Mouse (Mus musculus) hindbrain, postnatal 0 days (tissue): ENCODE measurements around the gene Tsc22d4. TPM values are rescaled to one million over a fixed set of nuclear protein-coding genes. Genes with fewer than 3 reads are reported as not detected.

Experiments
- ATAC-seq: fragments of 200-750 bp; cut with Nextera tagmentation; 2 replicates; pipeline ENCODE4 v1.8.0; 2017; ENCODE audit warnings: mild to moderate bottlenecking, moderate TSS enrichment, moderate library complexity
- DNase-seq: peaks from one replicate; pipeline ENCODE4 v3.0.0-alpha.2; 2015; ENCODE audit warnings: low spot score
- H3K27ac ChIP-seq: fragments of 300-500 bp; sonication (generic); 2 replicates; pipeline ENCODE4 v1.5.1; 2014; ENCODE audit warnings: mild to moderate bottlenecking
- H3K27me3 ChIP-seq: fragments of 300-500 bp; sonication (generic); 2 replicates; pipeline ENCODE4 v1.6.1; 2014; ENCODE audit warnings: low read length, mixed read lengths; ENCODE audit not compliant: insufficient read depth
- H3K36me3 ChIP-seq: fragments of 300-500 bp; sonication (generic); 2 replicates; pipeline ENCODE4 v1.6.1; 2014; ENCODE audit warnings: low read length, mixed read lengths; ENCODE audit not compliant: insufficient read depth
- H3K4me1 ChIP-seq: fragments of 300-500 bp; sonication (generic); 2 replicates; pipeline ENCODE4 v1.6.1; 2014; ENCODE audit warnings: antibody characterized with exemption, low read length, mixed read lengths; ENCODE audit not compliant: insufficient read depth
- H3K4me2 ChIP-seq: fragments of 300-500 bp; sonication (generic); 2 replicates; pipeline ENCODE4 v1.6.1; 2014; ENCODE audit warnings: low read depth, mild to moderate bottlenecking, low read length, moderate library complexity, mixed read lengths
- H3K4me3 ChIP-seq: fragments of 300-500 bp; sonication (generic); 2 replicates; pipeline ENCODE4 v1.5.1; 2014; ENCODE audit warnings: low read length
- H3K9ac ChIP-seq: fragments of 300-500 bp; sonication (generic); replicated peaks from 2 replicates; pipeline ENCODE4 v1.6.1; 2014; ENCODE audit warnings: mild to moderate bottlenecking, low read length, moderate library complexity, mixed read lengths
- H3K9me3 ChIP-seq: fragments of 300-500 bp; sonication (generic); 2 replicates; pipeline ENCODE4 v1.6.1; 2016; ENCODE audit warnings: low read length, mixed read lengths
- CTCF ChIP-seq: IDR thresholded peaks from 2 replicates; pipeline ENCODE4 v1.5.1; 2016; ENCODE audit warnings: antibody characterized with exemption, control low read depth, low read depth
- WGBS: fragments of 180-500 bp; shearing (Covaris S2); extraction: QIAGEN DNeasy Blood & Tissue Kit; methylation state at CpG from one replicate; pipeline ENCODE4 v1.1.7; 2014; 5-methylcytosine and 5-hydroxymethylcytosine counted together
- polyA plus RNA-seq: library from polyadenylated mRNA; unstranded; fragments of >200 nt; fragmentation: Nextera tagmentation; extraction: Ambion mirVana; gene quantifications from 2 replicates; pipeline ENCODE4 v1.2.1, GENCODE M21; 2015
- total RNA-seq: library from RNA; depleted of rRNA; stranded (reverse); fragments of >200 nt; gene quantifications from 2 replicates; pipeline ENCODE4 v1.2.3, GENCODE M21; 2014

The Tsc22d4 gene
- total and polyA plus RNA-seq, 2 experiments from 2014 or later: 251 to 444 TPM

- Histone ChIP-seq H3K36me3 (peaks cover 17% of the 10 kb centered on the region; the same call in 1 of the 2 replicates), H3K27me3 (no peaks in the 10 kb centered on the region), H3K4me3 (no peak overlapping the region), H3K4me1 (0 out of 2 replicates have a peak, but pooled peaks cover 11% of the 10 kb centered on the region), H3K27ac (no peak overlapping the region), H3K4me2 (no peak overlapping the region), H3K9me3 (no peaks in the 10 kb centered on the region), H3K9ac (no peak overlapping the region)
- TF ChIP-seq CTCF: no peak
- DNase-seq (no peak), ATAC-seq (no peak)
- 85% methylated on average over 13 of the region's 13 CpGs for WGBS
These were observed 7.7 kb downstream of the Tsc22d4 start for GRCm38 (mm10) chr5:137753111-137753832.

GRCm38 (mm10) chr5:137755425-137755824 is 9.9 kb downstream of the Tsc22d4 start:
- DNase-seq (no peak), ATAC-seq (no peak)
- 69% methylated on average over 5 of the region's 5 CpGs for WGBS
- H3K9ac ChIP-seq: peak overlapping the region; percentile 15; the same call in 1 of the 2 replicates
- TF ChIP-seq CTCF: no peak
- H3K27me3 ChIP-seq: no peaks in the 10 kb centered on the region
- no peaks in the 10 kb centered on the region for H3K9me3 ChIP-seq
- no peak overlapping the region for H3K4me2 ChIP-seq
- peak overlapping the region; percentile 60; the same call in 1 of the 2 replicates for H3K27ac ChIP-seq
- no peaks in the 10 kb centered on the region for H3K4me1 ChIP-seq
- no peak overlapping the region for H3K4me3 ChIP-seq
- H3K36me3 ChIP-seq: peaks cover 17% of the 10 kb centered on the region; the same call in 1 of the 2 replicates

GRCm38 (mm10) chr5:137756106-137756505 is 10.6 kb downstream of the Tsc22d4 start:
- no peaks in the 10 kb centered on the region for H3K27me3 ChIP-seq
- H3K36me3 ChIP-seq: peaks cover 17% of the 10 kb centered on the region; the same call in 1 of the 2 replicates
- no peaks in the 10 kb centered on the region for H3K9me3 ChIP-seq
- no peak overlapping the region for H3K4me2 ChIP-seq
- ATAC-seq (no peak), DNase-seq (no peak)
- WGBS: 50% methylated on average over 3 of the region's 3 CpGs
- no peaks in the 10 kb centered on the region for H3K4me1 ChIP-seq
- no peak for TF ChIP-seq CTCF
- peak overlapping the region; percentile 60; the same call in 1 of the 2 replicates for H3K27ac ChIP-seq
- H3K9ac ChIP-seq: no peak overlapping the region
- H3K4me3 ChIP-seq: no peak overlapping the region

- Histone ChIP-seq H3K36me3 (peaks cover 8% of the 10 kb centered on the region; the same call in 1 of the 2 replicates), H3K27ac (peak overlapping the region; percentile 82), H3K9ac (no peak overlapping the region), H3K4me2 (no peak overlapping the region), H3K4me1 (no peaks in the 10 kb centered on the region), H3K27me3 (no peaks in the 10 kb centered on the region), H3K9me3 (no peaks in the 10 kb centered on the region), H3K4me3 (no peak overlapping the region)
- WGBS: 42% methylated on average over 10 of the region's 10 CpGs
- peak; percentile 97 for TF ChIP-seq CTCF
- DNase-seq (peak; percentile 93), ATAC-seq (peak; percentile 34)
These were observed 11.5 kb downstream of the Tsc22d4 start for GRCm38 (mm10) chr5:137756882-137757661.

- no peaks in the 10 kb centered on the region for H3K4me1 ChIP-seq
- peak overlapping the region; percentile 47 for H3K4me2 ChIP-seq
- peak overlapping the region; percentile 22; the same call in 1 of the 2 replicates for H3K4me3 ChIP-seq
- H3K27ac ChIP-seq: peak overlapping the region; percentile 82
- DNase-seq (peak; percentile 89), ATAC-seq (peak; percentile 70)
- no peaks in the 10 kb centered on the region for H3K27me3 ChIP-seq
- no peaks in the 10 kb centered on the region for H3K9me3 ChIP-seq
- no peaks in the 10 kb centered on the region for H3K36me3 ChIP-seq
- 29% methylated on average over 6 of the region's 6 CpGs for WGBS
- H3K9ac ChIP-seq: peak overlapping the region; percentile 38; the same call in 1 of the 2 replicates
- TF ChIP-seq CTCF: no peak
These were observed 12.4 kb downstream of the Tsc22d4 start for GRCm38 (mm10) chr5:137757887-137758286.

GRCm38 (mm10) chr5:137758921-137759534 is 13.5 kb downstream of the Tsc22d4 start:
- no peaks in the 10 kb centered on the region for H3K9me3 ChIP-seq
- H3K4me2 ChIP-seq: peak overlapping the region; percentile 47
- DNase-seq (no peak), ATAC-seq (no peak)
- TF ChIP-seq CTCF: no peak
- H3K4me3 ChIP-seq: 0 out of 2 replicates have a peak overlapping the region, but pooled peaks have one; percentile 22
- peak overlapping the region; percentile 82 for H3K27ac ChIP-seq
- no peaks in the 10 kb centered on the region for H3K4me1 ChIP-seq
- peak overlapping the region; percentile 38; the same call in 1 of the 2 replicates for H3K9ac ChIP-seq
- no peaks in the 10 kb centered on the region for H3K36me3 ChIP-seq
- no peaks in the 10 kb centered on the region for H3K27me3 ChIP-seq
- WGBS: 80% methylated on average over 19 of the region's 19 CpGs
